In genomic region chr3:157636887-157637286, GRCm38 (mm10) we compare ENCODE assay signal across 24 mouse cellular contexts.
DNase-seq lines count a peak whose midpoint lies in the region; ATAC-seq and TF ChIP-seq lines count a peak whose summit lies in the region.
"Had no signal": no experiment of that assay in that cellular context is flagged by ENCODE, and none has a peak within 500 bp of the region (broad histone marks: within the 10 kb centered on the region; RNA-seq: fewer than 3 reads in every experiment).

No protein-coding gene starts in this region.

- TF ChIP-seq CTCF in stomach, postnatal 0 days (IDR thresholded peaks at IDR 0.05; ENCODE audit: low read depth), result no peak

- peaks cover 9% of the 10 kb centered on the region for H3K4me1 ChIP-seq in liver, embryonic 15.5 days (replicated peaks)
- H3K4me1 ChIP-seq in kidney, embryonic 16.5 days (ENCODE audit: insufficient read depth, low read length), result no peaks in the 10 kb centered on the region
- H3K4me1 ChIP-seq in stomach, postnatal 0 days (replicated peaks; ENCODE audit: control insufficient read depth, insufficient read depth), result no peaks in the 10 kb centered on the region
- H3K4me1 ChIP-seq: embryonic facial prominence, embryonic 15.5 days; heart, embryonic 15.5 days; neural tube, embryonic 13.5 days had no signal

- no peak overlapping the region; the same call in 1 of the 2 replicates for H3K27ac ChIP-seq in liver, embryonic 15.5 days (replicated peaks)
- no peak overlapping the region for H3K27ac ChIP-seq in kidney, embryonic 16.5 days (ENCODE audit: low read length)
- H3K27ac ChIP-seq in stomach, postnatal 0 days (replicated peaks), result no peak overlapping the region
- H3K27ac ChIP-seq: embryonic facial prominence, embryonic 15.5 days; heart, adult 2 months; heart, embryonic 15.5 days; hindbrain, postnatal 0 days; neural tube, embryonic 13.5 days had no signal

- intact Hi-C loops in left cerebral cortex, postnatal 14 days (cut with DNase I), result no loop called here

- H3K4me2 ChIP-seq in liver, embryonic 15.5 days, result peak overlapping the region; percentile 19; the same call in 1 of the 2 replicates
- H3K4me2 ChIP-seq in kidney, embryonic 16.5 days (replicated peaks; ENCODE audit: low read depth, low read length), result no peak overlapping the region
- H3K4me2 ChIP-seq in stomach, postnatal 0 days (replicated peaks; ENCODE audit: low read depth), result no peak overlapping the region
- H3K4me2 ChIP-seq: embryonic facial prominence, embryonic 15.5 days; heart, embryonic 15.5 days; neural tube, embryonic 13.5 days had no signal

- no peaks in the 10 kb centered on the region for H3K36me3 ChIP-seq in liver, embryonic 15.5 days (replicated peaks)
- H3K36me3 ChIP-seq in kidney, embryonic 16.5 days (ENCODE audit: insufficient read depth, low read length), result no peaks in the 10 kb centered on the region
- H3K36me3 ChIP-seq in stomach, postnatal 0 days (ENCODE audit: control insufficient read depth, insufficient read depth, low read length), result no peaks in the 10 kb centered on the region
- H3K36me3 ChIP-seq: embryonic facial prominence, embryonic 15.5 days; heart, embryonic 15.5 days; neural tube, embryonic 13.5 days had no signal

- no peak overlapping the region for H3K9ac ChIP-seq in liver, embryonic 15.5 days
- H3K9ac ChIP-seq in kidney, embryonic 16.5 days (replicated peaks; ENCODE audit: low read length), result no peak overlapping the region
- no peak overlapping the region for H3K9ac ChIP-seq in stomach, postnatal 0 days (ENCODE audit: low read length)
- H3K9ac ChIP-seq: embryonic facial prominence, embryonic 15.5 days; heart, embryonic 15.5 days; neural tube, embryonic 13.5 days had no signal

- H3K9me3 ChIP-seq in liver, embryonic 15.5 days (replicated peaks), result no peaks in the 10 kb centered on the region
- no peaks in the 10 kb centered on the region for H3K9me3 ChIP-seq in kidney, embryonic 16.5 days (ENCODE audit: low read length)
- H3K9me3 ChIP-seq in stomach, postnatal 0 days (ENCODE audit: control insufficient read depth, low read length), result no peaks in the 10 kb centered on the region
- H3K9me3 ChIP-seq: embryonic facial prominence, embryonic 15.5 days; heart, embryonic 15.5 days; neural tube, embryonic 13.5 days had no signal

- H3K4me3 ChIP-seq in liver, embryonic 15.5 days (replicated peaks), result no peak overlapping the region
- no peak overlapping the region for H3K4me3 ChIP-seq in kidney, embryonic 16.5 days (ENCODE audit: low read length)
- H3K4me3 ChIP-seq in stomach, postnatal 0 days (ENCODE audit: low read depth, low read length), result no peak overlapping the region
- H3K4me3 ChIP-seq: embryonic facial prominence, embryonic 15.5 days; heart, adult 2 months; heart, embryonic 15.5 days; neural tube, embryonic 13.5 days had no signal

- peak; percentile 11 for DNase-seq in spleen, adult 12 weeks (ENCODE audit: low spot score)
- no peak for DNase-seq in spleen, postnatal 36 days (ENCODE audit: low spot score in 2 of 2)
- DNase-seq in layer of hippocampus, adult 9-10 months (ENCODE audit: low spot score), result no peak
- no peak for DNase-seq in left cerebral cortex, postnatal 14 days (ENCODE audit: low spot score in 2 of 2)
- no peak for DNase-seq in stomach, postnatal 0 days (ENCODE audit: low spot score)
- DNase-seq: adrenal gland, adult 2 months; B cell, adult 2 months; cerebellum, adult 18-20 months; cerebellum, postnatal 25 days; heart, adult 2 months; kidney, postnatal 10 days; layer of hippocampus, postnatal 36 days; midbrain, embryonic 14.5 days; thymus, postnatal 14 days had no signal

- no peak for TF ChIP-seq EP300 in stomach, postnatal 0 days (optimal IDR thresholded peaks at IDR 0.05)

- peak; percentile 62 for ATAC-seq in erythroid progenitor cell, adult 5-6 weeks (replicated peaks; ENCODE audit: low FRiP score, poor library complexity, severe bottlenecking)
- ATAC-seq in liver, embryonic 15.5 days (ENCODE audit: insufficient read depth), result peak; percentile 84
- ATAC-seq in kidney, embryonic 16.5 days (ENCODE audit: low FRiP score, low TSS enrichment), result no peak
- no peak for ATAC-seq in stomach, postnatal 0 days (ENCODE audit: low FRiP score, low TSS enrichment)
- ATAC-seq: forebrain, embryonic 14.5 days; hindbrain, postnatal 0 days; intestine, postnatal 0 days; lung, postnatal 0 days had no signal

- H3K27me3 ChIP-seq in liver, embryonic 15.5 days, result no peaks in the 10 kb centered on the region
- no peaks in the 10 kb centered on the region for H3K27me3 ChIP-seq in kidney, embryonic 16.5 days (ENCODE audit: insufficient read depth, low read length)
- H3K27me3 ChIP-seq in stomach, postnatal 0 days (ENCODE audit: control insufficient read depth, insufficient read depth, low read length), result no peaks in the 10 kb centered on the region
- H3K27me3 ChIP-seq: embryonic facial prominence, embryonic 15.5 days; heart, embryonic 15.5 days; neural tube, embryonic 13.5 days had no signal

Comparison
In these comparisons a context has a peak if more than half of its experiments do, and no peak if none do; other contexts are left out.
1. ATAC-seq: peak in erythroid progenitor cell, adult 5-6 weeks (single experiment) and liver, embryonic 15.5 days (single experiment); none in kidney, embryonic 16.5 days (single experiment) and stomach, postnatal 0 days (single experiment).